ENCODE assay signal across 7 mouse cellular contexts in genomic region chr13:33085695-33086432, GRCm38 (mm10). TPM values are rescaled to one million over a fixed set of nuclear protein-coding genes. Genes with fewer than 3 reads are reported as not detected.
DNase-seq lines count a peak whose midpoint lies in the region; ATAC-seq and TF ChIP-seq lines count a peak whose summit lies in the region.

No protein-coding gene starts in this region.

- no peak for TF ChIP-seq CTCF in liver, postnatal 0 days (IDR thresholded peaks at IDR 0.05; ENCODE audit: low read depth)

- no peak for TF ChIP-seq EP300 in liver, postnatal 0 days (IDR thresholded peaks at IDR 0.05; ENCODE audit: low read depth)

- H3K27me3 ChIP-seq in midbrain, embryonic 14.5 days (ENCODE audit: control insufficient read depth, insufficient read depth, low read length): no peaks in the 10 kb centered on the region
- no peaks in the 10 kb centered on the region for H3K27me3 ChIP-seq in liver, postnatal 0 days (ENCODE audit: insufficient read depth, low read length)

- H3K4me3 ChIP-seq in midbrain, embryonic 14.5 days (replicated peaks; ENCODE audit: low read depth, low read length): no peak overlapping the region
- H3K4me3 ChIP-seq in liver, postnatal 0 days (ENCODE audit: low read depth, low read length): no peak overlapping the region

- no peaks in the 10 kb centered on the region for H3K9me3 ChIP-seq in midbrain, embryonic 14.5 days (ENCODE audit: control insufficient read depth, low read length)
- H3K9me3 ChIP-seq in liver, postnatal 0 days (ENCODE audit: low read length): no peaks in the 10 kb centered on the region

- no peaks in the 10 kb centered on the region for H3K36me3 ChIP-seq in midbrain, embryonic 14.5 days (ENCODE audit: control insufficient read depth, insufficient read depth, low read length)
- no peaks in the 10 kb centered on the region for H3K36me3 ChIP-seq in liver, postnatal 0 days (replicated peaks; ENCODE audit: insufficient read depth, low read length)

- H3K27ac ChIP-seq in midbrain, embryonic 14.5 days (replicated peaks; ENCODE audit: low read depth, low read length): peak overlapping the region; percentile 64
- H3K27ac ChIP-seq in liver, postnatal 0 days (ENCODE audit: low read depth): no peak overlapping the region

- DNase-seq in ovary, postnatal 36 days (ENCODE audit: low spot score): peak; percentile 21
- DNase-seq in ovary, postnatal 10 days (ENCODE audit: low spot score): no peak
- peak; percentile 28 for DNase-seq in embryo, embryonic 11 days
- peak; percentile 57 to 63 for DNase-seq in layer of hippocampus, adult 8-10 months (ENCODE audit: low spot score in 2 of 2)
- DNase-seq in midbrain, embryonic 14.5 days: peak; percentile 82
- no peak for DNase-seq in spleen, adult 18-20 months
- no peak for DNase-seq in liver, postnatal 0 days

- H3K4me2 ChIP-seq in midbrain, embryonic 14.5 days (ENCODE audit: low read length): peak overlapping the region; percentile 12; the same call in 1 of the 2 replicates
- H3K4me2 ChIP-seq in liver, postnatal 0 days (ENCODE audit: low read depth, low read length): no peak overlapping the region

- peak; percentile 73; the same call in 1 of the 2 replicates for ATAC-seq in midbrain, embryonic 14.5 days (ENCODE audit: low FRiP score, low TSS enrichment)
- no peak for ATAC-seq in liver, postnatal 0 days

- peaks cover 6% of the 10 kb centered on the region; the same call in 1 of the 2 replicates for H3K4me1 ChIP-seq in midbrain, embryonic 14.5 days (ENCODE audit: control insufficient read depth, insufficient read depth, low read length)
- no peaks in the 10 kb centered on the region for H3K4me1 ChIP-seq in liver, postnatal 0 days (ENCODE audit: insufficient read depth)

- no peak overlapping the region for H3K9ac ChIP-seq in midbrain, embryonic 14.5 days (replicated peaks; ENCODE audit: low read length)
- no peak overlapping the region for H3K9ac ChIP-seq in liver, postnatal 0 days (replicated peaks)

RNA-seq across cellular contexts. Expression of gene Serpinb1b, which starts 7.5 kb away (rescaled TPM):
- under 1 TPM; 0.39 to 0.89 (median 0.72) TPM for total RNA-seq in layer of hippocampus, adult 8-10 months (2022)
- 0.84 and 1.3 TPM in 2 replicates for polyA plus RNA-seq in midbrain, embryonic 14.5 days (2014; fragmentation: Nextera tagmentation; extraction: Ambion mirVana)
- not detected in 2 replicates for polyA plus RNA-seq in liver, postnatal 0 days (2015; fragmentation: Nextera tagmentation; extraction: Ambion mirVana)

RNA-seq across cellular contexts. Expression of gene Serpinb9b, which starts 58.6 kb away (rescaled TPM):
- total RNA-seq in layer of hippocampus, adult 8-10 months (2022): not detected
- 0.62 TPM in 1 of 2 replicates, not detected in the other for polyA plus RNA-seq in midbrain, embryonic 14.5 days (2014; fragmentation: Nextera tagmentation; extraction: Ambion mirVana)
- 0.15 TPM in 1 of 2 replicates, not detected in the other for polyA plus RNA-seq in liver, postnatal 0 days (2015; fragmentation: Nextera tagmentation; extraction: Ambion mirVana)

Comparison
In these comparisons a context has a peak if more than half of its experiments do, and no peak if none do; other contexts are left out.
1. DNase-seq: peak in ovary, postnatal 36 days (single experiment), embryo, embryonic 11 days (single experiment), layer of hippocampus, adult 8-10 months (2 of 2) and midbrain, embryonic 14.5 days (single experiment); none in ovary, postnatal 10 days (single experiment), spleen, adult 18-20 months (0 of 2) and liver, postnatal 0 days (single experiment).